Comparison of ENCODE assay signal across 8 mouse cellular contexts in the genomic region with DNA sequence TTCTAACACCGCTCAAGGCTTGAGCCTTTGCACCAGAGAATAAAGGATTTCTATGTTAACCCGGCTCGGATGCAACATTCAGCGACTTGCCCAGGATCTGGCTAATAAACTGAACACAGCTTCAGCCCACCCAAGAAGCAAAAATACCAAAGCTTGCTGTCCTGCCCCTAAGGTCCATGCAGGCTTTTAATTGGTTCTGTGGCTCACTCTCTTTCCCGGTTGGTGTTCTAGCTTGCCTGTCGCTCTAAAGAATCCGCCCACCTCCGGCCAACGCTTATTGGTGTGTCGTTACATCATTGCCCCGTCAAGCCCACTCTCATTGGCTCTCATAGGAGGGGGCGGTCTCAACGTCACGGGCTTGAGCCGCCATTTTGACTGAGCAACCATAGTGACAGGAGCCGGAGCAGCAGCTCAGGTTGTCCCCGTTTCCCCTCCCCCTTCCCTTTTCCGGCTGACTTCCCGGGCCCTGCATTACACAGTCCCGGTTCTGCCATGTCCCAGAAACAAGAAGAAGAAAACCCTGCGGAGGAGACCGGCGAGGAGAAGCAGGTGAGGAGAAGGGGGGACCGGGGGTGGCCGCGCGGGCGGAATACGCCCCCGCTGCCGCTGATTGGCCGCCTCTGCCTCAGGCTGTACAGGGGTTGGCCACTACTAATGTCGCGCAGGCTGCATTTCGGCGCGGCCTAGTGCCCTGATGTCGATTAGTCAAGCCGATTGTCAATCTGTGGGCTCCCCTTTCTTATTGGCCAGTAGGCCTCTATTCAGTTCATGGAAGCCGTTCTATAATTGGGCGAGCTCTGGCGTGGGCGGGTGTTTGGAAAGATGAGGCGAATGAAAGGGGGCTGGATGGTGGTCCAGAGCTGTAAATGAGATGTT. TPM values are rescaled to one million over a fixed set of nuclear protein-coding genes. Genes with fewer than 3 reads are reported as not detected.
DNase-seq lines count a peak whose midpoint lies in the region; ATAC-seq lines count a peak whose summit lies in the region.

A gene (plus strand): TSS at position 366 of the 876 bp plus-strand sequence.

- peak; percentile 94 to 96 for DNase-seq in B cell, adult 2 months
- peak; percentile 100 for DNase-seq in brain, adult 2 months (ENCODE audit: low read depth, low spot score)
- DNase-seq in heart, embryonic 10.5 days (ENCODE audit: low spot score) = peak; percentile 100
- peak; percentile 98 for DNase-seq in liver
- DNase-seq in spleen, postnatal 4 days (ENCODE audit: low spot score in 2 of 2) = peak; percentile 96

- no peaks in the 10 kb centered on the region for H3K9me3 ChIP-seq in heart, embryonic 10.5 days
- H3K9me3 ChIP-seq in kidney, embryonic 15.5 days (replicated peaks) = no peaks in the 10 kb centered on the region

- peak within 1 kb of the TSS; percentile 79 for H3K4me2 ChIP-seq in kidney, embryonic 15.5 days

- H3K9ac ChIP-seq in kidney, embryonic 15.5 days = peak within 1 kb of the TSS; percentile 54

- peak within 1 kb of the TSS; percentile 94 for H3K27ac ChIP-seq in heart, embryonic 10.5 days
- peak within 1 kb of the TSS; percentile 94 for H3K27ac ChIP-seq in kidney, embryonic 15.5 days

- WGBS in heart, embryonic 10.5 days = 1% methylated on average over 44 of the region's 44 CpGs
- WGBS in kidney, embryonic 15.5 days = under 1% methylated on average over 44 of the region's 44 CpGs

- H3K36me3 ChIP-seq in heart, embryonic 10.5 days = peaks cover 39% of the 10 kb centered on the region
- peaks cover 45% of the 10 kb centered on the region for H3K36me3 ChIP-seq in kidney, embryonic 15.5 days

- peak within 1 kb of the TSS; percentile 75 for H3K4me3 ChIP-seq in heart, embryonic 10.5 days
- peak within 1 kb of the TSS; percentile 74 for H3K4me3 ChIP-seq in kidney, embryonic 15.5 days (replicated peaks)

- H3K27me3 ChIP-seq in heart, embryonic 10.5 days (ENCODE audit: insufficient read depth, poor library complexity, severe bottlenecking) = no peaks in the 10 kb centered on the region
- H3K27me3 ChIP-seq in kidney, embryonic 15.5 days = no peaks in the 10 kb centered on the region

- peaks cover 14% of the 10 kb centered on the region for H3K4me1 ChIP-seq in heart, embryonic 10.5 days
- peaks cover 21% of the 10 kb centered on the region for H3K4me1 ChIP-seq in kidney, embryonic 15.5 days

- peak; percentile 92 for ATAC-seq in erythroblast, adult 5-6 weeks (replicated peaks; ENCODE audit: low FRiP score, poor library complexity, severe bottlenecking)
- ATAC-seq in kidney, embryonic 15.5 days (replicated peaks; ENCODE audit: low FRiP score) = peak; percentile 99
- peak; percentile 97 for ATAC-seq in monocyte, adult 5-6 weeks (replicated peaks; ENCODE audit: insufficient number of reproducible peaks, low FRiP score, low TSS enrichment, poor library complexity, severe bottlenecking)

RNA-seq across cellular contexts. Expression of the gene that starts here (rescaled TPM):
- 30.9 and 34.1 TPM in 2 replicates for total RNA-seq in erythroblast, adult 5-6 weeks (2015; ENCODE audit: low replicate concordance)
- 52.8 and 58.1 TPM in 2 replicates for total RNA-seq in erythroblast, adult 5-6 weeks (2017; ENCODE audit: low replicate concordance)
- 59.3 and 67.2 TPM in 2 replicates for polyA plus RNA-seq in heart, embryonic 10.5 days (2016; fragmentation: Nextera tagmentation; extraction: Ambion mirVana)
- polyA plus RNA-seq in kidney, embryonic 15.5 days (2015; fragmentation: Nextera tagmentation; extraction: Ambion mirVana) = 71.1 and 73.2 TPM in 2 replicates
- total RNA-seq in monocyte, adult 5-6 weeks (2017) = 127 to 153 TPM (median 131 TPM) in 3 replicates

Comparison
In these comparisons a context has a peak if more than half of its experiments do, and no peak if none do; other contexts are left out.
1. Peak in every context shown above with its lines: DNase-seq, ATAC-seq, H3K4me3 ChIP-seq and H3K27ac ChIP-seq.